14 mouse cellular contexts compared by ENCODE assay signal in the genomic region with DNA sequence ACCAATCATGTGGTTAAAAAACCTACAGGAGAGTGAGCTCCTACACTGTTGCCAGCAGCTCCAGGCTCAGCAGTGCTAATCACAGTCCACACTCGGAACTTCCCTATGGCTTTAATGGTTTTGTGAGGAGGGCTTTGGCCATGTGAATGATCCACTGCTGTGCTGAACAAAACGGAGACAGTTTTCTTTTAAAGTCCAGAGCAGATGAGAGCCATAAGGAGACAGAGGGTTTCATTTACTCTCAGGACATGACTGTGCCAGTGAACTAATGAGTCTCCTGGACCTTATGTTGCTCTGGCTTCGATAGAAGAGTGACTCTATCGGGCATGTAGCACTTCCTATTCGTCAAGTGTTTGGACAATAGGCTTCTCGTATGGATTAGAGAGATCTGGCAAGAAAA. TPM values are rescaled to one million over a fixed set of nuclear protein-coding genes. Genes with fewer than 3 reads are reported as not detected.
DNase-seq lines count a peak whose midpoint lies in the region; ATAC-seq lines count a peak whose summit lies in the region.
"Had no signal": no experiment of that assay in that cellular context is flagged by ENCODE, and none has a peak within 500 bp of the region (broad histone marks: within the 10 kb centered on the region; RNA-seq: fewer than 3 reads in every experiment).

No protein-coding gene starts in this region.

- WGBS in hindbrain, embryonic 11.5 days = 31% methylated on average over 6 of the region's 6 CpGs
- 31% methylated on average over 6 of the region's 6 CpGs for WGBS in hindbrain, embryonic 12.5 days

- H3K36me3 ChIP-seq in hindbrain, embryonic 11.5 days (ENCODE audit: control insufficient read depth, insufficient read depth, low read length) = no peaks in the 10 kb centered on the region
- H3K36me3 ChIP-seq in hindbrain, embryonic 12.5 days = no peaks in the 10 kb centered on the region
- H3K36me3 ChIP-seq: heart, embryonic 15.5 days; kidney, embryonic 15.5 days had no signal

- ATAC-seq in hindbrain, embryonic 11.5 days (ENCODE audit: low FRiP score) = no peak
- no peak for ATAC-seq in hindbrain, embryonic 12.5 days (ENCODE audit: low FRiP score)
- ATAC-seq: activated CD4-positive, CD25-positive, alpha-beta regulatory T cell, adult 4 months had no signal

- H3K27me3 ChIP-seq in hindbrain, embryonic 11.5 days (ENCODE audit: control insufficient read depth, insufficient read depth, low read length) = no peaks in the 10 kb centered on the region
- no peaks in the 10 kb centered on the region for H3K27me3 ChIP-seq in hindbrain, embryonic 12.5 days
- H3K27me3 ChIP-seq: heart, embryonic 15.5 days; kidney, embryonic 15.5 days had no signal

- H3K4me2 ChIP-seq in hindbrain, embryonic 11.5 days (replicated peaks; ENCODE audit: low read depth, low read length) = no peak overlapping the region
- no peak overlapping the region for H3K4me2 ChIP-seq in hindbrain, embryonic 12.5 days (replicated peaks)
- H3K4me2 ChIP-seq: heart, embryonic 15.5 days; kidney, embryonic 15.5 days; lung, embryonic 14.5 days had no signal

- H3K27ac ChIP-seq in hindbrain, embryonic 11.5 days (ENCODE audit: low read depth, low read length) = no peak overlapping the region
- H3K27ac ChIP-seq in hindbrain, embryonic 12.5 days = no peak overlapping the region
- H3K27ac ChIP-seq: heart, embryonic 15.5 days; kidney, embryonic 15.5 days had no signal

- no peak overlapping the region for H3K9ac ChIP-seq in hindbrain, embryonic 11.5 days (ENCODE audit: low read depth, low read length)
- H3K9ac ChIP-seq in hindbrain, embryonic 12.5 days = no peak overlapping the region
- H3K9ac ChIP-seq: heart, embryonic 15.5 days; kidney, embryonic 15.5 days; lung, embryonic 14.5 days had no signal

- peak; percentile 5 for DNase-seq in hindbrain, embryonic 11.5 days (ENCODE audit: low spot score)
- DNase-seq in Muller cell, postnatal 12 days (ENCODE audit: inconsistent ontology term) = peak; percentile 52
- DNase-seq in cerebellum, adult 11-12 months = peak; percentile 34
- DNase-seq in embryo, embryonic 10.5 days (ENCODE audit: low spot score) = peak; percentile 14
- no peak for DNase-seq in c-Kit-positive CD71-positive TER-119-positive erythroid progenitor cells, embryonic 14.5 days (ENCODE audit: low spot score)
- DNase-seq in gastrocnemius, postnatal 14 days = no peak
- DNase-seq: adrenal gland, postnatal 36 days; thymus, postnatal 25 days had no signal

- no peaks in the 10 kb centered on the region for H3K4me1 ChIP-seq in hindbrain, embryonic 11.5 days (replicated peaks; ENCODE audit: control insufficient read depth, insufficient read depth, low read length)
- H3K4me1 ChIP-seq in hindbrain, embryonic 12.5 days = no peaks in the 10 kb centered on the region; the same call in 1 of the 2 replicates
- H3K4me1 ChIP-seq: heart, embryonic 15.5 days had no signal

- intact Hi-C loops in gastrocnemius, postnatal 14 days (cut with DNase I; ENCODE audit: low total_unique reads) = no loop called here

- no peaks in the 10 kb centered on the region for H3K9me3 ChIP-seq in hindbrain, embryonic 11.5 days (ENCODE audit: control insufficient read depth, low read length)
- no peaks in the 10 kb centered on the region for H3K9me3 ChIP-seq in hindbrain, embryonic 12.5 days (replicated peaks)
- H3K9me3 ChIP-seq: heart, embryonic 15.5 days; kidney, embryonic 15.5 days had no signal

- no peak overlapping the region for H3K4me3 ChIP-seq in hindbrain, embryonic 11.5 days (ENCODE audit: low read depth, low read length)
- H3K4me3 ChIP-seq in hindbrain, embryonic 12.5 days = no peak overlapping the region
- H3K4me3 ChIP-seq: erythroblast, embryonic 14.5 days; heart, embryonic 15.5 days; kidney, embryonic 15.5 days had no signal

RNA-seq across cellular contexts. Expression of gene 2300009A05Rik, which starts 21.4 kb away (rescaled TPM):
- 38.8 and 44.3 TPM in 2 replicates for polyA plus RNA-seq in hindbrain, embryonic 11.5 days (2014; fragmentation: Nextera tagmentation; extraction: Ambion mirVana)
- 45.3 and 53.1 TPM in 2 replicates for polyA plus RNA-seq in hindbrain, embryonic 12.5 days (2016; fragmentation: Nextera tagmentation; extraction: Ambion mirVana)
- 10 to 100 TPM; 27.7 to 32.2 TPM for total RNA-seq in gastrocnemius, postnatal 14 days (2021)

RNA-seq across cellular contexts. Expression of gene Map2k5, which starts 42.7 kb away (rescaled TPM):
- polyA plus RNA-seq in hindbrain, embryonic 11.5 days (2014; fragmentation: Nextera tagmentation; extraction: Ambion mirVana) = 38.8 and 43.0 TPM in 2 replicates
- 42.0 and 43.0 TPM in 2 replicates for polyA plus RNA-seq in hindbrain, embryonic 12.5 days (2016; fragmentation: Nextera tagmentation; extraction: Ambion mirVana)
- total RNA-seq in gastrocnemius, postnatal 14 days (2021) = 10 to 100 TPM; 14.4 to 15.0 TPM

Comparison
In these comparisons a context has a peak if more than half of its experiments do, and no peak if none do; other contexts are left out.
1. DNase-seq: peak in hindbrain, embryonic 11.5 days (single experiment), Muller cell, postnatal 12 days (single experiment), cerebellum, adult 11-12 months (single experiment) and embryo, embryonic 10.5 days (single experiment); none in c-Kit-positive CD71-positive TER-119-positive erythroid progenitor cells, embryonic 14.5 days (single experiment) and gastrocnemius, postnatal 14 days (single experiment).